Mouse (Mus musculus) kidney, embryonic 14.5 days (tissue): ENCODE data around the gene Pitpnc1. TPM values are rescaled to one million over a fixed set of nuclear protein-coding genes. Genes with fewer than 3 reads are reported as not detected.

ENCODE experiments used
- ATAC-seq: fragments of 200-750 bp; cut with Nextera tagmentation; 2 replicates; pipeline ENCODE4 v1.8.0; 2017; ENCODE audit warnings: moderate number of reproducible peaks, mild to moderate bottlenecking, moderate TSS enrichment, moderate library complexity; ENCODE audit not compliant: low FRiP score, low TSS enrichment
- H3K27ac ChIP-seq: fragments of 300-500 bp; sonication (generic); 2 replicates; pipeline ENCODE4 v1.5.1; 2014; ENCODE audit warnings: low read depth, mild to moderate bottlenecking, low read length, moderate library complexity, mixed read lengths
- H3K27me3 ChIP-seq: fragments of 300-500 bp; sonication (generic); 2 replicates; pipeline ENCODE4 v1.6.1; 2014; ENCODE audit warnings: mild to moderate bottlenecking, low read length; ENCODE audit not compliant: control insufficient read depth, insufficient read depth
- H3K36me3 ChIP-seq: fragments of 300-500 bp; sonication (generic); 2 replicates; pipeline ENCODE4 v1.6.1; 2014; ENCODE audit warnings: low read length, mixed read lengths; ENCODE audit not compliant: control insufficient read depth, insufficient read depth
- H3K4me1 ChIP-seq: fragments of 300-500 bp; sonication (generic); 2 replicates; pipeline ENCODE4 v1.6.1; 2014; ENCODE audit warnings: low read length, mixed read lengths; ENCODE audit not compliant: control insufficient read depth, insufficient read depth
- H3K4me2 ChIP-seq: fragments of 300-500 bp; sonication (generic); replicated peaks from 2 replicates; pipeline ENCODE4 v1.6.1; 2014; ENCODE audit warnings: low read depth, mild to moderate bottlenecking, low read length
- H3K4me3 ChIP-seq: fragments of 300-500 bp; sonication (generic); 2 replicates; pipeline ENCODE4 v1.5.1; 2014; ENCODE audit warnings: mild to moderate bottlenecking, low read length
- H3K9ac ChIP-seq: fragments of 300-500 bp; sonication (generic); 2 replicates; pipeline ENCODE4 v1.6.1; 2014; ENCODE audit warnings: low read depth, mild to moderate bottlenecking, low read length, moderate library complexity
- H3K9me3 ChIP-seq: fragments of 300-500 bp; sonication (generic); 2 replicates; pipeline ENCODE4 v1.6.1; 2016; ENCODE audit warnings: low read length; ENCODE audit not compliant: control insufficient read depth
- WGBS: fragments of 180-500 bp; shearing (Covaris S2); extraction: QIAGEN DNeasy Blood & Tissue Kit; methylation state at CpG from one replicate; pipeline ENCODE4 v1.1.7; 2014; 5-methylcytosine and 5-hydroxymethylcytosine counted together
- polyA plus RNA-seq: library from polyadenylated mRNA; unstranded; fragments of >200 nt; fragmentation: Nextera tagmentation; extraction: Ambion mirVana; gene quantifications from 2 replicates; pipeline ENCODE4 v1.2.1, GENCODE M21; 2014

Gene Pitpnc1
- polyA plus RNA-seq, 1 experiment from 2014 or later, result 19.4 TPM

- Histone ChIP-seq H3K36me3 (no peaks in the 10 kb centered on the region), H3K27ac (no peak overlapping the region), H3K27me3 (no peaks in the 10 kb centered on the region), H3K4me1 (no peaks in the 10 kb centered on the region), H3K9ac (no peak overlapping the region), H3K4me3 (no peak overlapping the region), H3K9me3 (no peaks in the 10 kb centered on the region), H3K4me2 (no peak overlapping the region)
- 87% methylated on average over 6 of the region's 6 CpGs for WGBS
- ATAC-seq, result no peak
Measured at GRCm38 (mm10) chr11:107435776-107436449, 34.6 kb downstream of the Pitpnc1 start.

- 0 out of 2 replicates have a peak, but pooled peaks cover 5% of the 10 kb centered on the region for H3K4me1 ChIP-seq
- 64% methylated on average over 7 of the region's 7 CpGs for WGBS
- no peak for ATAC-seq
- no peak overlapping the region for H3K27ac ChIP-seq
- H3K36me3 ChIP-seq, result no peaks in the 10 kb centered on the region
- H3K9me3 ChIP-seq, result no peaks in the 10 kb centered on the region
- H3K4me2 ChIP-seq, result no peak overlapping the region
- H3K27me3 ChIP-seq, result no peaks in the 10 kb centered on the region
- H3K4me3 ChIP-seq, result no peak overlapping the region
- no peak overlapping the region for H3K9ac ChIP-seq
Measured at GRCm38 (mm10) chr11:107431197-107431965, 39.1 kb downstream of the Pitpnc1 start.

- ATAC-seq, result no peak
- 86% methylated on average over 10 of the region's 10 CpGs for WGBS
- no peaks in the 10 kb centered on the region for H3K9me3 ChIP-seq
Measured at GRCm38 (mm10) chr11:107428011-107428410, 42.5 kb downstream of the Pitpnc1 start.

GRCm38 (mm10) chr11:107424176-107424575, 46.3 kb downstream of the Pitpnc1 start:
- no peak overlapping the region for H3K9ac ChIP-seq
- no peaks in the 10 kb centered on the region for H3K36me3 ChIP-seq
- H3K4me3 ChIP-seq, result no peak overlapping the region
- no peaks in the 10 kb centered on the region for H3K4me1 ChIP-seq
- H3K27me3 ChIP-seq, result no peaks in the 10 kb centered on the region
- H3K4me2 ChIP-seq, result no peak overlapping the region
- WGBS, result 84% methylated on average over 12 of the region's 12 CpGs
- no peaks in the 10 kb centered on the region for H3K9me3 ChIP-seq
- no peak overlapping the region for H3K27ac ChIP-seq
- ATAC-seq, result no peak

More at GRCm38 (mm10) chr11:107428011-107428410, 42.5 kb downstream of the Pitpnc1 start:
- H3K36me3 ChIP-seq, result no peaks in the 10 kb centered on the region
- no peaks in the 10 kb centered on the region for H3K27me3 ChIP-seq
- 0 out of 2 replicates have a peak, but pooled peaks cover 5% of the 10 kb centered on the region for H3K4me1 ChIP-seq
- H3K4me3 ChIP-seq, result no peak overlapping the region
- H3K9ac ChIP-seq, result no peak overlapping the region
- no peak overlapping the region for H3K4me2 ChIP-seq
- H3K27ac ChIP-seq, result no peak overlapping the region

- 83% methylated on average over 5 of the region's 5 CpGs for WGBS
- Histone ChIP-seq H3K27ac (no peak overlapping the region), H3K36me3 (no peaks in the 10 kb centered on the region), H3K4me2 (no peak overlapping the region), H3K9ac (no peak overlapping the region), H3K4me3 (no peak overlapping the region), H3K27me3 (no peaks in the 10 kb centered on the region), H3K4me1 (no peaks in the 10 kb centered on the region), H3K9me3 (no peaks in the 10 kb centered on the region)
- no peak for ATAC-seq
Measured at GRCm38 (mm10) chr11:107422356-107422754, 48.1 kb downstream of the Pitpnc1 start.

GRCm38 (mm10) chr11:107421751-107422355, 48.6 kb downstream of the Pitpnc1 start:
- 53% methylated on average over 5 of the region's 5 CpGs for WGBS
- Histone ChIP-seq H3K4me1 (no peaks in the 10 kb centered on the region), H3K36me3 (no peaks in the 10 kb centered on the region), H3K9ac (no peak overlapping the region), H3K4me2 (no peak overlapping the region), H3K27ac (no peak overlapping the region), H3K4me3 (no peak overlapping the region), H3K9me3 (no peaks in the 10 kb centered on the region), H3K27me3 (no peaks in the 10 kb centered on the region)
- ATAC-seq, result no peak

- Histone ChIP-seq H3K9ac (no peak overlapping the region), H3K9me3 (no peaks in the 10 kb centered on the region), H3K4me3 (no peak overlapping the region), H3K27me3 (no peaks in the 10 kb centered on the region), H3K4me1 (peaks cover 2% of the 10 kb centered on the region; the same call in 1 of the 2 replicates), H3K36me3 (no peaks in the 10 kb centered on the region), H3K27ac (no peak overlapping the region), H3K4me2 (no peak overlapping the region)
- 74% methylated on average over 7 of the region's 7 CpGs for WGBS
- ATAC-seq, result no peak
Measured at GRCm38 (mm10) chr11:107419925-107420324, 50.6 kb downstream of the Pitpnc1 start.

- WGBS, result 62% methylated on average over 14 of the region's 14 CpGs
- H3K36me3 ChIP-seq, result no peaks in the 10 kb centered on the region
- 0 out of 2 replicates have a peak overlapping the region, but pooled peaks have one; percentile 8 for H3K4me2 ChIP-seq
- peak overlapping the region; percentile 55; the same call in 1 of the 2 replicates for H3K27ac ChIP-seq
- H3K4me3 ChIP-seq, result no peak overlapping the region
- no peaks in the 10 kb centered on the region for H3K9me3 ChIP-seq
- H3K4me1 ChIP-seq, result peaks cover 10% of the 10 kb centered on the region; the same call in 1 of the 2 replicates
- H3K27me3 ChIP-seq, result no peaks in the 10 kb centered on the region
- no peak for ATAC-seq
- H3K9ac ChIP-seq, result no peak overlapping the region
Measured at GRCm38 (mm10) chr11:107417041-107417583, 53.4 kb downstream of the Pitpnc1 start.
